Mouse (Mus musculus) embryonic fibroblast, embryonic 13.5 days (primary cell): ENCODE results near the gene Foxn3.

ENCODE experiments used
- CTCF ChIP-seq: IDR thresholded peaks from 2 replicates; pipeline ENCODE4 v1.5.1; 2011; ENCODE audit warnings: mild to moderate bottlenecking, control low read depth, low read length, moderate library complexity, borderline replicate concordance; ENCODE audit not compliant: insufficient read depth
- POLR2A ChIP-seq: IDR thresholded peaks from 2 replicates; pipeline ENCODE4 v1.6.1; 2011; ENCODE audit warnings: low read depth, mild to moderate bottlenecking, control low read depth, low read length, moderate library complexity

- no peak for TF ChIP-seq CTCF
- TF ChIP-seq POLR2A = no peak
Observed at GRCm38 (mm10) chr12:99267732-99268131, 295.6 kb downstream of the Foxn3 start.
